Mouse (Mus musculus): ENCODE measurements around the gene Tmpo. TPM values are rescaled to one million over a fixed set of nuclear protein-coding genes. Genes with fewer than 3 reads are reported as not detected.

Tmpo gene
- 10 to 100 TPM; 33.2 to 35.8 TPM for total RNA-seq (2021)

- no peak for DNase-seq (ENCODE audit: extremely low spot score in 1 of 2, low spot score in 1 of 2)
These were observed at the start of gene Tmpo for GRCm38 (mm10) chr10:91180761-91181460. Gene Tmpo (minus strand): TSS chr10:91181315.

GRCm38 (mm10) chr10:91230400-91230799 lies 49.3 kb upstream of the Tmpo start:
- DNase-seq (ENCODE audit: extremely low spot score in 1 of 2, low spot score in 1 of 2) = no peak

GRCm38 (mm10) chr10:91229518-91229961 lies 48.4 kb upstream of the Tmpo start:
- DNase-seq (ENCODE audit: extremely low spot score in 1 of 2, low spot score in 1 of 2) = no peak

- no peak for DNase-seq (ENCODE audit: extremely low spot score in 1 of 2, low spot score in 1 of 2)
These were observed 47.9 kb upstream of the Tmpo start for GRCm38 (mm10) chr10:91228924-91229517.

- DNase-seq (ENCODE audit: extremely low spot score in 1 of 2, low spot score in 1 of 2) = no peak
These were observed 45.9 kb upstream of the Tmpo start for GRCm38 (mm10) chr10:91227034-91227433.

- no peak for DNase-seq (ENCODE audit: extremely low spot score in 1 of 2, low spot score in 1 of 2)
These were observed 41.5 kb upstream of the Tmpo start for GRCm38 (mm10) chr10:91222398-91223236.

- no peak for DNase-seq (ENCODE audit: extremely low spot score in 1 of 2, low spot score in 1 of 2)
These were observed 28.0 kb upstream of the Tmpo start for GRCm38 (mm10) chr10:91208899-91209667.

- DNase-seq (ENCODE audit: extremely low spot score in 1 of 2, low spot score in 1 of 2) = no peak
These were observed 27.3 kb upstream of the Tmpo start for GRCm38 (mm10) chr10:91208461-91208860.

- no peak for DNase-seq (ENCODE audit: extremely low spot score in 1 of 2, low spot score in 1 of 2)
These were observed 26.2 kb upstream of the Tmpo start for GRCm38 (mm10) chr10:91207275-91207674.

- DNase-seq (ENCODE audit: extremely low spot score in 1 of 2, low spot score in 1 of 2) = no peak
These were observed 24.5 kb upstream of the Tmpo start for GRCm38 (mm10) chr10:91205632-91206031.

GRCm38 (mm10) chr10:91200581-91200980 lies 19.5 kb upstream of the Tmpo start:
- no peak for DNase-seq (ENCODE audit: extremely low spot score in 1 of 2, low spot score in 1 of 2)

GRCm38 (mm10) chr10:91199238-91199780 lies 18.2 kb upstream of the Tmpo start:
- DNase-seq (ENCODE audit: extremely low spot score in 1 of 2, low spot score in 1 of 2) = no peak

GRCm38 (mm10) chr10:91197704-91198103 lies 16.6 kb upstream of the Tmpo start:
- DNase-seq (ENCODE audit: extremely low spot score in 1 of 2, low spot score in 1 of 2) = no peak

GRCm38 (mm10) chr10:91196778-91197177 lies 15.7 kb upstream of the Tmpo start:
- no peak for DNase-seq (ENCODE audit: extremely low spot score in 1 of 2, low spot score in 1 of 2)

- no peak for DNase-seq (ENCODE audit: extremely low spot score in 1 of 2, low spot score in 1 of 2)
These were observed 14.6 kb upstream of the Tmpo start for GRCm38 (mm10) chr10:91195680-91196079.

GRCm38 (mm10) chr10:91195091-91195490 lies 14.0 kb upstream of the Tmpo start:
- no peak for DNase-seq (ENCODE audit: extremely low spot score in 1 of 2, low spot score in 1 of 2)

- DNase-seq (ENCODE audit: extremely low spot score in 1 of 2, low spot score in 1 of 2) = peak; percentile 31 to 50
These were observed 10.7 kb upstream of the Tmpo start for GRCm38 (mm10) chr10:91191851-91192250.

GRCm38 (mm10) chr10:91189476-91189875 lies 8.4 kb upstream of the Tmpo start:
- no peak for DNase-seq (ENCODE audit: extremely low spot score in 1 of 2, low spot score in 1 of 2)

- no peak for DNase-seq (ENCODE audit: extremely low spot score in 1 of 2, low spot score in 1 of 2)
These were observed 7.7 kb upstream of the Tmpo start for GRCm38 (mm10) chr10:91188684-91189287.

GRCm38 (mm10) chr10:91187872-91188271 lies 6.8 kb upstream of the Tmpo start:
- DNase-seq (ENCODE audit: extremely low spot score in 1 of 2, low spot score in 1 of 2) = peak; percentile 76 to 87
